Mouse (Mus musculus) kidney, postnatal 0 days (tissue): Measurements from ENCODE around the gene Pex13. TPM values are rescaled to one million over a fixed set of nuclear protein-coding genes. Genes with fewer than 3 reads are reported as not detected.

Experiments
- ATAC-seq: fragments of 200-750 bp; cut with Nextera tagmentation; replicated peaks from 2 replicates; pipeline ENCODE4 v1.8.0; 2017; ENCODE audit warnings: low read depth, moderate number of reproducible peaks, moderate TSS enrichment, moderate library complexity; ENCODE audit not compliant: low FRiP score
- DNase-seq: peaks from one replicate; pipeline ENCODE4 v3.0.0-alpha.2; 2016; ENCODE audit warnings: low spot score
- H3K27ac ChIP-seq: fragments of 300-500 bp; sonication (generic); 2 replicates; pipeline ENCODE4 v1.5.1; 2014; ENCODE audit warnings: mild to moderate bottlenecking
- H3K27me3 ChIP-seq: fragments of 300-500 bp; sonication (generic); 2 replicates; pipeline ENCODE4 v1.6.1; 2014; ENCODE audit warnings: low read length, mixed read lengths; ENCODE audit not compliant: insufficient read depth
- H3K36me3 ChIP-seq: fragments of 300-500 bp; sonication (generic); 2 replicates; pipeline ENCODE4 v1.6.1; 2014; ENCODE audit warnings: low read length, mixed read lengths; ENCODE audit not compliant: insufficient read depth
- H3K4me1 ChIP-seq: fragments of 300-500 bp; sonication (generic); replicated peaks from 2 replicates; pipeline ENCODE4 v1.6.1; 2014; ENCODE audit warnings: antibody characterized with exemption, low read length, mixed read lengths; ENCODE audit not compliant: insufficient read depth
- H3K4me2 ChIP-seq: fragments of 300-500 bp; sonication (generic); 2 replicates; pipeline ENCODE4 v1.6.1; 2014; ENCODE audit warnings: mild to moderate bottlenecking, low read length, moderate library complexity, mixed read lengths
- H3K4me3 ChIP-seq: fragments of 300-500 bp; sonication (generic); replicated peaks from 2 replicates; pipeline ENCODE4 v1.5.1; 2014; ENCODE audit warnings: low read depth, low read length
- H3K9ac ChIP-seq: fragments of 300-500 bp; sonication (generic); 2 replicates; pipeline ENCODE4 v1.6.1; 2014; ENCODE audit warnings: low read depth, low read length
- H3K9me3 ChIP-seq: fragments of 300-500 bp; sonication (generic); replicated peaks from 2 replicates; pipeline ENCODE4 v1.6.1; 2016; ENCODE audit warnings: low read length, inconsistent platforms, mixed read lengths
- CTCF ChIP-seq: IDR thresholded peaks from 2 replicates; pipeline ENCODE4 v1.5.1; 2016; ENCODE audit warnings: antibody characterized with exemption, low read depth, mild to moderate bottlenecking, moderate library complexity
- WGBS: fragments of 180-500 bp; shearing (Covaris S2); extraction: QIAGEN DNeasy Blood & Tissue Kit; methylation state at CpG from one replicate; pipeline ENCODE4 v1.1.7; 2014; 5-methylcytosine and 5-hydroxymethylcytosine counted together
- polyA plus RNA-seq: library from polyadenylated mRNA; unstranded; fragments of >200 nt; fragmentation: Nextera tagmentation; extraction: Ambion mirVana; gene quantifications from 2 replicates; pipeline ENCODE4 v1.2.1, GENCODE M21; 2015

Pex13 gene
- polyA plus RNA-seq, 1 experiment from 2014 or later, result 32.9 TPM

DNA sequence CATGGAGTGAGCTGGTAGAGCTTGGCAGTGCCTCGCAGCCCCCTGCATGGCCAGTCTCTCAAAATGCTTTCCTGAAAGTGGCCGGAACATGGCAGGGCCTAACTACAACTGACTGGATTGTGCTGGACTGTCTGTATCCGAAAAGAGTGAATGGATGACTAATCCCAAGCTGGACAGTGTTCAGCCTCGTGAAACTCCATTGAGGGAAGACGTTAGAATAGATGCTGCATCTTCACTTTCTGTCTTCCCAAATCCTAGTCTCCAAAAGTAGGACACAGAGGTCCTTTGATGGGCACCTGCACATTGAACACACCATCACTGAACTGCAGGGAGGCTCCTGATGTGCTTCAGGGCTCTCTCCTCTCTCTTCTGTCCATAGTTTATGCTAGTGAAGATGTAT, 10.3 kb upstream of the Pex13 start:
- no peak overlapping the region for H3K4me2 ChIP-seq
- no peaks in the 10 kb centered on the region for H3K27me3 ChIP-seq
- H3K4me1 ChIP-seq, result no peaks in the 10 kb centered on the region
- H3K27ac ChIP-seq, result no peak overlapping the region
- whole genome bisulfite sequencing, result 90% methylated on average over 5 of the region's 5 CpGs
- TF ChIP-seq CTCF, result no peak
- peaks cover 38% of the 10 kb centered on the region for H3K36me3 ChIP-seq
- H3K9ac ChIP-seq, result no peak overlapping the region
- ATAC-seq (no peak), DNase-seq (no peak)
- no peak overlapping the region for H3K4me3 ChIP-seq
- no peaks in the 10 kb centered on the region for H3K9me3 ChIP-seq

DNA sequence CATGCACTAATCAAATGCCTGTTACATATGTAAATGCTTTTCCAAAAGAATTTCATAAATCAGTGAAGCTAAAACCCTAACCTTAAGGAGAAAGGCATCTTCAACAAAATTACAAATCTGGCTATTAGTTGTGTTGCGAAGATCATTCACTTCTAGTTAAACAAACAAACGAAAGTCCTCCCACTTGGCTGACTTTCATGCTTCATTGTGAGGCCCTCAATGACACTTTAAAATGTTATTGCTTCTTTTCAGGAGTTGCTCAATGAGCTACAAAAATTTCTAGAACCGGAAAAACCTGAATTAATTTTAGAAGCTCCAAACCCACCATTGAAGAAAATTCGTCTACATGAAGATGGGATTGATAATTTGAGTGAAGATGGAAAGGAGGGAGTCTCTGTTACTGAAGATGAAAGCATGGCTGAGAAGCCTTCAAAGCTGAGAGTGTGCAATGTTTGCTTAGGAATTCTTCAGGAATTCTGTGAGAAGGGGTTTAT, 6.5 kb upstream of the Pex13 start:
- H3K9ac ChIP-seq, result no peak overlapping the region
- no peak for DNase-seq
- peaks cover 23% of the 10 kb centered on the region; the same call in 1 of the 2 replicates for H3K36me3 ChIP-seq
- 76% methylated on average over 4 of the region's 4 CpGs for WGBS
- H3K27me3 ChIP-seq, result no peaks in the 10 kb centered on the region
- no peak overlapping the region for H3K4me3 ChIP-seq
- H3K4me1 ChIP-seq, result no peaks in the 10 kb centered on the region
- ATAC-seq, result no peak
- no peak overlapping the region for H3K4me2 ChIP-seq
- no peak overlapping the region for H3K27ac ChIP-seq
- TF ChIP-seq CTCF, result no peak
- no peaks in the 10 kb centered on the region for H3K9me3 ChIP-seq

DNA sequence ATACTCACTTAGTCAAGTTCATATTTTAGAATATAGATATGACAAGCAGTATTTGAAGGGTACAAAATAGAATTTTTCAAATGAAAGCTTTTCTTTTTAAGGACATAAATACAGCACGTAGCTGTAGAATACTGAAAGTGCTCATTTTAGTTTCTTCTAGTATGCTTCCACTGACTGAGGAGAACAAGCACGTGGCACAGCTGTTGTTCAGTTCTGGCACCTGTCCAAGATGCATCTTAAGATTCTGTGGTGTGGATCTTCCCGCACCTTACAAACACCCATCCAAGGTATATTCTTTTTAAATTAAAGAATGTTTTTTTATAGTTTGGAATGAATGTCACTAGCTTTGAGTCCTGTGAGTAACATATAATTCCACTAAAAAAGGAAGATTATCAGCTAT, 1.4 kb upstream of the Pex13 start:
- Histone ChIP-seq H3K27ac (no peak overlapping the region), H3K4me3 (peak overlapping the region; percentile 92), H3K9ac (no peak overlapping the region), H3K9me3 (no peaks in the 10 kb centered on the region), H3K4me1 (0 out of 2 replicates have a peak, but pooled peaks cover 5% of the 10 kb centered on the region), H3K36me3 (peaks cover 3% of the 10 kb centered on the region; the same call in 1 of the 2 replicates), H3K27me3 (no peaks in the 10 kb centered on the region), H3K4me2 (peak overlapping the region; percentile 58)
- 23% methylated on average over 3 of the region's 3 CpGs for WGBS
- no peak for ATAC-seq
- DNase-seq, result peak; percentile 19
- no peak for TF ChIP-seq CTCF

GRCm38 (mm10) chr11:23666526-23666925, 767 bp upstream of the Pex13 start:
- no peak for DNase-seq
- Histone ChIP-seq H3K36me3 (peaks cover 3% of the 10 kb centered on the region; the same call in 1 of the 2 replicates), H3K9me3 (no peaks in the 10 kb centered on the region), H3K4me1 (0 out of 2 replicates have a peak, but pooled peaks cover 5% of the 10 kb centered on the region), H3K9ac (peak overlapping the region; percentile 94), H3K4me2 (peak overlapping the region; percentile 58), H3K27me3 (no peaks in the 10 kb centered on the region), H3K4me3 (peak overlapping the region; percentile 92), H3K27ac (peak overlapping the region; percentile 98)
- WGBS, result 4% methylated on average over 5 of the region's 5 CpGs
- no peak for TF ChIP-seq CTCF
- ATAC-seq, result no peak

DNA sequence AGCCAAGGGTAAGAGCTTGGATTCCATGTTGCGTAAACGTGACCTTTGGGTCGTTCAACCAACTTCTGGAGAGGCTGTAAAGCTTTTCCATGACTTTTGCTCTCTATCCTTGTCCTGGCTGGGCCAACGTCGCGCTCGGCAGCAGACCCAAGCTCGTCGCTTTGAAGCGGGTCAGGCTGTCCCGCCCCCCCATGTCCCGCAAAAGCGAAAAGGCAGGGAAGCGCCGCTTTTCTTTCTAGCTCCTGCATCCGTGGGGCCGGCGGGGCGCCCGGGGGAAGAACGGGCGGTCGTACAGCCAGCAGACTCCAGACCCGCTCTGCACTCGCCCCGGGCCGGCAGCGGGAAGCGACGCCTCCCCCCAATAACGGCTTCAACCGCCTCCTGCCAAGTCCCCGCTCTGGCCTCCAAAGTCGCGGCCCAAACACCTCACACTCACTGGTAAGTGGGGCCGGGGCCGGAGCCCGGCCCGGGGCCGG, 410 bp downstream of the Pex13 start, which contains the start of gene Pus10:
Pus10 (plus strand) TSS at position 364 of the 476 bp plus-strand sequence.
- Histone ChIP-seq H3K9me3 (no peaks in the 10 kb centered on the region), H3K27ac (peak within 1 kb of the TSS; percentile 98), H3K4me1 (peaks cover 8% of the 10 kb centered on the region; the same call in 1 of the 2 replicates), H3K4me3 (peak within 1 kb of the TSS; percentile 92), H3K36me3 (peaks cover 3% of the 10 kb centered on the region; the same call in 1 of the 2 replicates), H3K4me2 (peak within 1 kb of the TSS; percentile 58), H3K27me3 (no peaks in the 10 kb centered on the region), H3K9ac (peak within 1 kb of the TSS; percentile 94)
- TF ChIP-seq CTCF, result no peak
- peak; percentile 57 for DNase-seq
- ATAC-seq, result peak; percentile 12; the same call in 1 of the 2 replicates
- WGBS, result under 1% methylated on average over 35 of the region's 40 CpGs

DNA sequence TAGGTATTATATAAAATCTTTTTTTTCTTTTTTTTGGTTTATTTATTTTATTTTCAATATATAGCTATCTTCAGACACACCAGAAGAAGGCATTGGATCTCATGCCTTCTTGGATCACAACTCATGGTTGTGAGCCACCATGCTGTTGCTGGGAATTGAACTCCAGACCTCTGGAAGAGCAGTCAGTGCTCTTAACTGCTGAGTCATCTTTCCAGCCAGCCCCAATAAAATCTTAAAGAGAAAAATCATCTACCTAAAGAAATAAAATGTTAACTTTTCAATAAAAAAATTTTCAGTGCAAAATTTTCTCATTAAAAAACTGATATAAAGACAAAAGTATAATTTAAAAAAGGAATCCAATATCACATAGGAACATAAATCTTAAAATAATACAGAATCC, 1.5 kb downstream of the Pex13 start:
- Histone ChIP-seq H3K36me3 (peaks cover 3% of the 10 kb centered on the region; the same call in 1 of the 2 replicates), H3K27me3 (no peaks in the 10 kb centered on the region), H3K4me1 (peaks cover 10% of the 10 kb centered on the region; the same call in 1 of the 2 replicates), H3K4me3 (no peak overlapping the region), H3K9me3 (no peaks in the 10 kb centered on the region), H3K9ac (no peak overlapping the region), H3K27ac (no peak overlapping the region), H3K4me2 (no peak overlapping the region)
- no peak for DNase-seq
- TF ChIP-seq CTCF, result no peak
- no peak for ATAC-seq
